Mouse (Mus musculus) thymus, adult 2 months (tissue): ENCODE data around the gene Thbs3. TPM values are rescaled to one million over a fixed set of nuclear protein-coding genes. Genes with fewer than 3 reads are reported as not detected.

Source experiments
- DNase-seq: peaks from one replicate; pipeline ENCODE4 v3.0.0; 2021
- H3K27ac ChIP-seq: fragments of 200-500 bp; 2 replicates; pipeline ENCODE4 v1.5.1; 2012; ENCODE audit warnings: low read length, control low read depth; ENCODE audit not compliant: control insufficient read depth, insufficient read depth
- H3K27me3 ChIP-seq: fragments of 200-500 bp; 2 replicates; pipeline ENCODE4 v1.6.1; 2012; ENCODE audit warnings: mild to moderate bottlenecking, low read length, moderate library complexity, mixed read lengths; ENCODE audit not compliant: control insufficient read depth, insufficient read depth
- H3K36me3 ChIP-seq: fragments of 200-500 bp; 2 replicates; pipeline ENCODE4 v1.6.1; 2012; ENCODE audit warnings: mild to moderate bottlenecking, low read length, moderate library complexity; ENCODE audit not compliant: control insufficient read depth, insufficient read depth
- H3K4me1 ChIP-seq: fragments of 200-500 bp; replicated peaks from 2 replicates; pipeline ENCODE4 v1.6.1; 2012; ENCODE audit warnings: low read length; ENCODE audit not compliant: control insufficient read depth, insufficient read depth
- H3K4me3 ChIP-seq: fragments of 200-500 bp; 2 replicates; pipeline ENCODE4 v1.5.1; 2012; ENCODE audit warnings: mild to moderate bottlenecking, low read length, control low read depth, moderate library complexity; ENCODE audit not compliant: control insufficient read depth, insufficient read depth
- CTCF ChIP-seq: fragments of 200-500 bp; IDR thresholded peaks from 2 replicates; pipeline ENCODE4 v1.5.1; 2012; ENCODE audit warnings: mild to moderate bottlenecking, control low read depth, low read length, moderate library complexity, borderline replicate concordance; ENCODE audit not compliant: control insufficient read depth, poor library complexity, insufficient read depth; ENCODE audit errors: extremely low read depth
- POLR2A ChIP-seq: fragments of 200-500 bp; IDR thresholded peaks from 2 replicates; pipeline ENCODE4 v1.6.1; 2012; ENCODE audit warnings: mild to moderate bottlenecking, low read length, control low read depth, moderate library complexity; ENCODE audit not compliant: control insufficient read depth, poor library complexity, insufficient read depth; ENCODE audit errors: extremely low read depth
- whole genome bisulfite sequencing: fragments of 180-500 bp; shearing (Covaris S2); methylation state at CpG from one replicate; pipeline ENCODE4 v1.1.7; 2018; 5-methylcytosine and 5-hydroxymethylcytosine counted together
- polyA plus RNA-seq: library from polyadenylated mRNA; depleted of rRNA; stranded (reverse); fragments of >200 nt; gene quantifications from 2 replicates; pipeline ENCODE4 v1.2.3, GENCODE M21; 2012; rRNA removed

Gene Thbs3
- polyA plus RNA-seq, 1 experiment, result 10.9 TPM

GRCm38 (mm10) chr3:89270891-89271290 is 55.9 kb downstream of the Thbs3 start:
- H3K27ac ChIP-seq, result no peak overlapping the region
- TF ChIP-seq CTCF (no peak), POLR2A (no peak)
- no peaks in the 10 kb centered on the region for H3K27me3 ChIP-seq
- no peak for DNase-seq
- H3K4me3 ChIP-seq, result peak overlapping the region; percentile 69; the same call in 1 of the 2 replicates
- peaks cover 25% of the 10 kb centered on the region for H3K4me1 ChIP-seq
- WGBS, result 79% methylated on average over 6 of the region's 6 CpGs
- no peaks in the 10 kb centered on the region for H3K36me3 ChIP-seq

GRCm38 (mm10) chr3:89271760-89272159 is 56.8 kb downstream of the Thbs3 start:
- TF ChIP-seq POLR2A, result no peak
- TF ChIP-seq CTCF, result no peak
- H3K4me3 ChIP-seq, result no peak overlapping the region
- H3K4me1 ChIP-seq, result peaks cover 23% of the 10 kb centered on the region
- no peaks in the 10 kb centered on the region; the same call in 1 of the 2 replicates for H3K27me3 ChIP-seq
- no peak for DNase-seq
- WGBS, result 90% methylated on average over 6 of the region's 6 CpGs
- H3K36me3 ChIP-seq, result no peaks in the 10 kb centered on the region
- H3K27ac ChIP-seq, result no peak overlapping the region

GRCm38 (mm10) chr3:89276061-89276460 is 61.1 kb downstream of the Thbs3 start:
- no peak for TF ChIP-seq CTCF
- no peak for TF ChIP-seq POLR2A
- no peak overlapping the region for H3K27ac ChIP-seq
- DNase-seq, result no peak
- H3K36me3 ChIP-seq, result no peaks in the 10 kb centered on the region
- H3K4me3 ChIP-seq, result no peak overlapping the region
- H3K27me3 ChIP-seq, result peaks cover 13% of the 10 kb centered on the region; the same call in 1 of the 2 replicates
- peaks cover 10% of the 10 kb centered on the region for H3K4me1 ChIP-seq
- 95% methylated on average over 13 of the region's 13 CpGs for WGBS

Other genes starting within 250 kb of the Thbs3 start
- gene Rusc1, start 121.9 kb upstream of the Thbs3 start, polyA plus RNA-seq, result 45.8 and 50.9 TPM in 2 replicates
- gene Gm43738, start 114.1 kb upstream of the Thbs3 start, polyA plus RNA-seq, result not detected in 2 replicates
- gene Fdps, start 113.2 kb upstream of the Thbs3 start, polyA plus RNA-seq, result 58.1 and 71.6 TPM in 2 replicates
- gene Pklr, start 79.0 kb upstream of the Thbs3 start, polyA plus RNA-seq, result 2.2 and 2.7 TPM in 2 replicates
- 15.9 and 18.1 TPM in 2 replicates for gene Hcn3, start 55.0 kb upstream of the Thbs3 start, polyA plus RNA-seq
- gene Clk2, start 50.4 kb upstream of the Thbs3 start, polyA plus RNA-seq, result 117 and 126 TPM in 2 replicates
- 240 and 251 TPM in 2 replicates for gene Scamp3, start 37.7 kb upstream of the Thbs3 start, polyA plus RNA-seq
- 250 and 278 TPM in 2 replicates for gene Fam189b, start 32.0 kb upstream of the Thbs3 start, polyA plus RNA-seq
- gene Gba, start 12.3 kb upstream of the Thbs3 start, polyA plus RNA-seq, result 98.8 and 117 TPM in 2 replicates
- gene Mtx1, start 11.9 kb downstream of the Thbs3 start, polyA plus RNA-seq, result 209 and 224 TPM in 2 replicates
- gene Muc1, start 13.9 kb downstream of the Thbs3 start, polyA plus RNA-seq, result 14.1 and 14.4 TPM in 2 replicates
- 171 and 183 TPM in 2 replicates for gene Krtcap2, start 30.8 kb downstream of the Thbs3 start, polyA plus RNA-seq
- 12.1 and 13.0 TPM in 2 replicates for gene Trim46, start 31.1 kb downstream of the Thbs3 start, polyA plus RNA-seq
- 477 and 588 TPM in 2 replicates for gene Dpm3, start 44.2 kb downstream of the Thbs3 start, polyA plus RNA-seq
- gene Slc50a1, start 55.4 kb downstream of the Thbs3 start, polyA plus RNA-seq, result 196 and 251 TPM in 2 replicates
- 6.3 and 9.7 TPM in 2 replicates for gene Efna1, start 66.0 kb downstream of the Thbs3 start, polyA plus RNA-seq
- gene Efna3, start 107.8 kb downstream of the Thbs3 start, polyA plus RNA-seq, result 3.7 and 4.2 TPM in 2 replicates
- 12.5 TPM in 2 replicates for gene Efna4, start 122.8 kb downstream of the Thbs3 start, polyA plus RNA-seq
- 38.7 and 49.6 TPM in 2 replicates for gene Adam15, start 134.8 kb downstream of the Thbs3 start, polyA plus RNA-seq
- 0.36 and 0.50 TPM in 2 replicates for gene Dcst2, start 146.8 kb downstream of the Thbs3 start, polyA plus RNA-seq
- 0.24 and 0.32 TPM in 2 replicates for gene Dcst1, start 150.1 kb downstream of the Thbs3 start, polyA plus RNA-seq
- gene Zbtb7b, start 179.6 kb downstream of the Thbs3 start, polyA plus RNA-seq, result 59.8 and 64.9 TPM in 2 replicates
- gene Lenep, start 187.6 kb downstream of the Thbs3 start, polyA plus RNA-seq, result 0.66 TPM in 1 of 2 replicates, not detected in the other
- 57.0 and 58.3 TPM in 2 replicates for gene Flad1, start 196.7 kb downstream of the Thbs3 start, polyA plus RNA-seq
- gene Cks1b, start 203.2 kb downstream of the Thbs3 start, polyA plus RNA-seq, result 104 TPM in 2 replicates
- 89.9 and 92.1 TPM in 2 replicates for gene Shc1, start 203.3 kb downstream of the Thbs3 start, polyA plus RNA-seq
- gene Pygo2, start 215.0 kb downstream of the Thbs3 start, polyA plus RNA-seq, result 82.3 and 133 TPM in 2 replicates
- 36.5 and 41.6 TPM in 2 replicates for gene Pbxip1, start 221.5 kb downstream of the Thbs3 start, polyA plus RNA-seq
- gene Pmvk, start 239.4 kb downstream of the Thbs3 start, polyA plus RNA-seq, result 20.0 and 22.6 TPM in 2 replicates